Mouse (Mus musculus): ENCODE data around the gene Pgls. TPM values are rescaled to one million over a fixed set of nuclear protein-coding genes. Genes with fewer than 3 reads are reported as not detected.

The Pgls gene
- polyA plus RNA-seq, 1 experiment from 2014 or later = 239 TPM

Small RNAs within 50 kb of the gene (microRNA-seq; reads per million reads assigned to microRNA genes)
- not detected for gene Mir6769b

Other genes with a start within 250 kb of the Pgls start
- 92.1 and 95.3 TPM in 2 replicates for gene Use1, start 225.3 kb upstream of the Pgls start, polyA plus RNA-seq (2014; fragmentation: Nextera tagmentation; extraction: Ambion mirVana)
- gene Ocel1, start 220.9 kb upstream of the Pgls start, polyA plus RNA-seq (2014; fragmentation: Nextera tagmentation; extraction: Ambion mirVana) = 2.7 and 3.1 TPM in 2 replicates
- 68.9 and 78.6 TPM in 2 replicates for gene Nr2f6, start 210.2 kb upstream of the Pgls start, polyA plus RNA-seq (2014; fragmentation: Nextera tagmentation; extraction: Ambion mirVana)
- gene Ushbp1, start 196.4 kb upstream of the Pgls start, polyA plus RNA-seq (2014; fragmentation: Nextera tagmentation; extraction: Ambion mirVana) = 3.4 and 4.1 TPM in 2 replicates
- gene Babam1, start 195.3 kb upstream of the Pgls start, polyA plus RNA-seq (2014; fragmentation: Nextera tagmentation; extraction: Ambion mirVana) = 109 and 119 TPM in 2 replicates
- gene Ankle1, start 186.2 kb upstream of the Pgls start, polyA plus RNA-seq (2014; fragmentation: Nextera tagmentation; extraction: Ambion mirVana) = 21.5 and 23.9 TPM in 2 replicates
- gene Abhd8, start 128.5 kb upstream of the Pgls start, polyA plus RNA-seq (2014; fragmentation: Nextera tagmentation; extraction: Ambion mirVana) = 38.7 and 43.4 TPM in 2 replicates
- gene Mrpl34, start 127.2 kb upstream of the Pgls start, polyA plus RNA-seq (2014; fragmentation: Nextera tagmentation; extraction: Ambion mirVana) = 216 and 231 TPM in 2 replicates
- 115 TPM in 2 replicates for gene Dda1, start 123.0 kb upstream of the Pgls start, polyA plus RNA-seq (2014; fragmentation: Nextera tagmentation; extraction: Ambion mirVana)
- 3.0 and 4.2 TPM in 2 replicates for gene Ano8, start 106.2 kb upstream of the Pgls start, polyA plus RNA-seq (2014; fragmentation: Nextera tagmentation; extraction: Ambion mirVana)
- gene Gtpbp3, start 104.1 kb upstream of the Pgls start, polyA plus RNA-seq (2014; fragmentation: Nextera tagmentation; extraction: Ambion mirVana) = 8.3 and 8.7 TPM in 2 replicates
- gene Plvap, start 80.4 kb upstream of the Pgls start, polyA plus RNA-seq (2014; fragmentation: Nextera tagmentation; extraction: Ambion mirVana) = 57.9 and 58.2 TPM in 2 replicates
- 0.30 and 0.71 TPM in 2 replicates for gene Ccdc194, start 66.5 kb upstream of the Pgls start, polyA plus RNA-seq (2014; fragmentation: Nextera tagmentation; extraction: Ambion mirVana)
- gene Bst2, start 54.7 kb upstream of the Pgls start, polyA plus RNA-seq (2014; fragmentation: Nextera tagmentation; extraction: Ambion mirVana) = 1.7 and 1.8 TPM in 2 replicates
- 66.5 and 74.2 TPM in 2 replicates for gene Mvb12a, start 49.3 kb upstream of the Pgls start, polyA plus RNA-seq (2014; fragmentation: Nextera tagmentation; extraction: Ambion mirVana)
- 0.27 TPM in 1 of 2 replicates, not detected in the other for gene Tmem221, start 33.3 kb upstream of the Pgls start, polyA plus RNA-seq (2014; fragmentation: Nextera tagmentation; extraction: Ambion mirVana)
- gene Nxnl1, start 25.6 kb upstream of the Pgls start, polyA plus RNA-seq (2014; fragmentation: Nextera tagmentation; extraction: Ambion mirVana) = not detected in 2 replicates
- 16.7 and 18.0 TPM in 2 replicates for gene Slc27a1, start 23.3 kb upstream of the Pgls start, polyA plus RNA-seq (2014; fragmentation: Nextera tagmentation; extraction: Ambion mirVana)
- gene Fam129c, start 5.5 kb downstream of the Pgls start, polyA plus RNA-seq (2014; fragmentation: Nextera tagmentation; extraction: Ambion mirVana) = 2.7 and 3.8 TPM in 2 replicates
- 46.6 and 49.8 TPM in 2 replicates for gene Colgalt1, start 18.8 kb downstream of the Pgls start, polyA plus RNA-seq (2014; fragmentation: Nextera tagmentation; extraction: Ambion mirVana)
- gene Unc13a, start 79.6 kb downstream of the Pgls start, polyA plus RNA-seq (2014; fragmentation: Nextera tagmentation; extraction: Ambion mirVana) = 0.50 and 0.59 TPM in 2 replicates
- 1.4 and 2.5 TPM in 2 replicates for gene Jak3, start 84.1 kb downstream of the Pgls start, polyA plus RNA-seq (2014; fragmentation: Nextera tagmentation; extraction: Ambion mirVana)
- not detected in 2 replicates for gene Insl3, start 97.0 kb downstream of the Pgls start, polyA plus RNA-seq (2014; fragmentation: Nextera tagmentation; extraction: Ambion mirVana)
- gene B3gnt3, start 109.6 kb downstream of the Pgls start, polyA plus RNA-seq (2014; fragmentation: Nextera tagmentation; extraction: Ambion mirVana) = 0.35 and 0.61 TPM in 2 replicates
- gene Fcho1, start 133.5 kb downstream of the Pgls start, polyA plus RNA-seq (2014; fragmentation: Nextera tagmentation; extraction: Ambion mirVana) = 2.7 and 3.4 TPM in 2 replicates

All from limb, embryonic 11.5 days (tissue).